Mouse (Mus musculus): ENCODE results near the gene Adamts2.

Gene Adamts2

DNA sequence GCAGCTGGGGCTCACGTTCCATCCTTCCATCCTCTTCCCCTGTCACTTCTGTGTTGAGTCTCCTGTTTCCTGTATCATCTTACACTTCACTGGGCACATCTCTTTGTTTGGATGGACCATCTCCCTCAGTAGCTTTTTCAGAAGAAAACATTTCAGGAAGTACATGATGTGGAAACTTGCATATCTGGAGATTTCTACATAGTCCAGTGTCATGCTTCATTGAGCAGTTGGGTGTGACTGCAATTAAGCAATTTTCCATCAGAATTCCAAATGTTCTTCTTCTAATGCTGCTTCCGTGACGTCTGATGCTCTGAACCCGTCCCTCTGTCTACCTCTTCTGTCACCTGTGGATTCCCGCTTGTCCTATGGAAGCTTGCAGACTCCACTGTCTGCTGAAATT lies 124.2 kb downstream of the Adamts2 start:
- in situ Hi-C loops (cut with MboI, MseI): no loop called here

GRCm38 (mm10) chr11:50733146-50733545 lies 131.3 kb downstream of the Adamts2 start:
- in situ Hi-C loops (cut with MboI, MseI): no loop called here

DNA sequence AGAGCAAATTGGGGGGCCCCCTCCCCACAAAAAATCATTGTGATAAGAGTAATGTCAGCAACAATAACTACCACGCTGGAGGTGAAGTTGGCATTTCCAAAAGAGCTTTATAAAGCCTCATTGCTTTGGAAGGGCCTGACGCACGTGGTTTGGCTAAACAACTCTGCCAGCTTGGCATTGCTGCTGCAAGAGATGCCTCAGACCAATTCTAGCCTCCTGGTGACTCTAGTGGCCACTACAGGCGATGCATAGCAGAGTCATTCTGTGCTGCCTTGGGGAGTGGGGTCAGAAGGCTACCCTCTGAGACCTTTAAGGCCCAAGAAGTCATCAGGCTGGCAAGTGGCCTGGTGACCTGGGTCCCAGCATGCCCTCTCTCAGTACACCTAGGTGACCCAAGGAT lies 132.2 kb downstream of the Adamts2 start:
- in situ Hi-C loops (cut with MboI, MseI): no loop called here

DNA sequence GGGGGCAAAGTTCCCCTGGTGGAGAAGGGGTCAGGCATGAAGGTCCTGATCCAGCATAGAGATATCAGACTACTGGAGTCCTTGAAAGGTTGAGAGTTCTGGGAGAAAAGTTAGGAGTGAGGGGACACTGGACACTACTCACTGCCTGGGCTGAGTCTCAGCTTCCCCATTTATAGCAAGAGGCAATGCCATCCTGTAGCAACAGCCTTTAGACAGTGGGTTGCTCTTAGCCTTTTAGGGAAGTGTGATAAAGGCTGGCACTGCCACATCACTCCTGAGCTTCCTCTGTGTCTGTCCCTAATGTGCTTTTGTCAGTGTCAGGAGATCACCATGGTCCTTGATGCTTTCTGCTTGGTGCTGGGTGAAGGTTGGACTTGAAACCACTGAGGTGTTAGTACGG lies 134.7 kb downstream of the Adamts2 start:
- in situ Hi-C loops (cut with MboI, MseI): no loop called here

GRCm38 (mm10) chr11:50738436-50738835 lies 136.6 kb downstream of the Adamts2 start:
- in situ Hi-C loops (cut with MboI, MseI): no loop called here

- in situ Hi-C loops (cut with MboI, MseI): no loop called here
These were observed 137.6 kb downstream of the Adamts2 start for GRCm38 (mm10) chr11:50739453-50739852.

- in situ Hi-C loops (cut with MboI, MseI): no loop called here
These were observed 140.3 kb downstream of the Adamts2 start for GRCm38 (mm10) chr11:50742146-50742545.

DNA sequence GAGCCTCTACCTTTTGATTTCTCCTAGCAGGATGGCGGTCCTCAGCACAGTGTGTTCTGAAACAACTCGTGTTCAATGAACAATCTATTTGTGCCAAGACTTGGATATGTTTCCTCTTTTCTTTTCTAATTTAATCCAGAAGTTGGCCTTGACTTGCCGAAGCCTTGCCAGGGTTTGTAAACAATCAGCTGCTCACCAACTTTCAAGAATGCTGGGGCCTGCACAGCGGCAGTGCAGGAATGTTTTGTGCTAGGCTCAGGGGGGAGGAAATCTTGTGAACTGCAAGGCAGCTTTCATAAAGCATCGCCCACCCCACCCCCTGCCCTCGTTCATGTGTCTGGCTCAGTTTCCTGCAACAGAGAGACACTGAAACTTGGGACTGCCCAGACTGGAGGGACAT lies 143.1 kb downstream of the Adamts2 start:
- in situ Hi-C loops (cut with MboI, MseI): no loop called here

DNA sequence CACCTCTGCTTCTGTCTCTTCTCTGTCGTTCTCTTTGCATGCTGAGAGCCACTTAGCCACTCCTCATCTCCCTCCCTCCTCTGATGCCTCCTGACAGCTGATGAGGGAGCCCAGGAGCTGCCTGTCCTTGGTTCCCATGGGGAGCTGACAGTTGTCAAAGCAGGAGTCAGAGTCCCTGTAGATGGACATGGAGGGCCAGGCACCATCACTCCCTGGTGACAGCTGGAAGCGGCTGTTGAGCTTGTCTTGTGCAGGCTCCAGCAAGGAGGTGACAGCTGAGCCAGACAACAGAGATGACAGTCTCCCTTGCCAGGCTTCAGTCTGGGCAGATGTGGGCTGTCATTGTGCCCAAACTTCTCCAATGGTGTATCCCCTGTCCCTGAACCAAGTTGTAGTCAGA lies 144.6 kb downstream of the Adamts2 start:
- in situ Hi-C loops (cut with MboI, MseI): no loop called here

GRCm38 (mm10) chr11:50750983-50751585 lies 149.2 kb downstream of the Adamts2 start:
- in situ Hi-C loops (cut with MboI, MseI): no loop called here

DNA sequence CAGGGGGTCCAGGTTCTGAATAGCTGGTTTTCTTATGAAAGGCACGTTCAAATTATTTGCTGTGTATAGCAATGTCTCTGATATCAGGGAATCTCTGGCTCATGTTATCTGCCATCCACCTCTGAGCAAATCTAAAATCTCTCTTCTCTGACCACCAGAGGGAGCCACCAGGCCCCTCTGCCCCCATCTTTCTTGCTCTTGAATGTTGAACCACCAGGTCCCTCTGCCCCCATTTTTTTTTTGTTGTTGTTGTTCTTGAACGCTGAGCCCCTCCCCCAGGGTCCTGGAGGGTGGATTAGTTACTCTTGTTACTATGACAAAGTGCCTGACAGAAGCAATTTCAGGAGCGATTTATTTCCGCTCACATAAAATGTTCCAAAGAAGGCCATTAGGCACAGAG lies 155.9 kb downstream of the Adamts2 start:
- in situ Hi-C loops (cut with MboI, MseI): no loop called here

- in situ Hi-C loops (cut with MboI, MseI): no loop called here
These were observed 164.6 kb downstream of the Adamts2 start for GRCm38 (mm10) chr11:50766461-50766860.

GRCm38 (mm10) chr11:50767039-50767438 lies 165.2 kb downstream of the Adamts2 start:
- in situ Hi-C loops (cut with MboI, MseI): no loop called here

DNA sequence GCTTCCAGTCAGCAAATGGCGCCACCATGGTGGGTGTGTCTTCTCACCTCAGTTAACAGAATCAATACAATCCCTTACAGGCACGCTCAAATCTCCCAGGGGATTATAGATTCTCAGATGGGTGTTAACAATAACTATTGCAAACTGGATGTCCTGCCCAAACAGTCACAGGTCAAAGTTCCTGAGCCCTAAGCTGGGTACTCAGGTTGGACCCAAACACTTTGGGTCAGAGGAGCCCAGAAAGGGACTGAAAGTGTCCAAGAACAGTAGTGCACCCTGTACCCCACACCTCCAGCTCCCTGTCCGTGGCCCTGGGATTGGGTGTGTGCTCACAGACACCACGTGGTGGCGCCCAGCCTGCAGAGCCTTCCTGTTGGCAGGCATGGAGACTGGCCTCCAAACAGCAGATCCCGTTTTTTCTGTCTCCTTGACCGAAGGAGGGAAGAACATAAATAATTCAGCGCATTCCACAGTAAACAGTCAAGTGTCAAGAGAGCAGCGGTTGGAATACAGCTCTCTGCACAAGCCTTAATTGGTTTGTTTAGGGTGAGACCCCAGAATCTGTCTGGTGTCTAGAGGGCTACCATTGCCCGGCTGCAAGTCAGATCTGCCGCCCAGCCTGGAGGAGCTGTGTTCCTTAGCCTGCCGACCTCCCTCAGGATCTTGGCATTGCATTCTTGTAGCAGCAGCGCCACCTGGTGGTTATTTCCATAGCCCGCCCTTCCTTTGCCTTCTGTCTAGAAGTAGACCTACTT lies 167.3 kb downstream of the Adamts2 start:
- in situ Hi-C loops (cut with MboI, MseI): no loop called here

DNA sequence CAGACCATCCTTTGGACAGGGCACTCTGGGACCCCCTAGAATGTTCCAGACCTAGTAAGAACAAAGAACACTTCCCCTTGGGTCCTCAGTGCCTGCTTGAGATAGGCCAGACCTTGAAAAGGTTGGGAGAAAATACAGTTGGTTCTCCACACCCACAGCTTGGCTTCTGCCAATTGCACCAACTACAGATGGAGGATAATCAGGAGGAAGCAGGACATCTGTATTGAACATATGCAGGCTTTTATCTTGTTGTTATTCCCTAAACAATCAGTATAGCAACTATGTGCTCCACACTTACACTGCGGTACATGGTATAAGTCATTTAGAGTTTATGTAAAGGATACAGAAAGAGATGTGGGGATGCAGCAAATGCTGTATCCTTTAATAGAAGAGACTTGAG lies 169.1 kb downstream of the Adamts2 start:
- in situ Hi-C loops (cut with MboI, MseI): loop anchor here (10.0 kb wide), 1 partner anchor 526 kb away; no protein-coding TSS in a partner anchor

DNA sequence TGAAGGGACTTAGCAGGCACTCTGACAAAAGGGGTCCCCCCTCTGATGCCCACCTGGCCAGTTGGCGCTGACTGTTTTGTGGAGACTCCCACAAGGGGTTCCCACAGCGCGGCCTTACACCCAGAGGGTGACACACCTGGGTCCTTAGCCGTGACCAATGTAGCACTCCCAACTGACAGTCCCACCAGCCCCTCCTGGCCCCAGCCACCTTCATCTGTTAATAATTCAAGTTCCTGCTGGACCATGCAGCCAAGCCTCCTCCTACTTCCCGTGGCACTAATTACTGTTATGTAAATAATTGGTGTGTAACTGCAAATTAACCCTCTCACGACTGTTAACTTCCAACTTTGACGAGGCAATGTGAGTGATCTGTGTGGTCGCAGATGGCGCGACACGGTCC lies 195.8 kb downstream of the Adamts2 start:
- in situ Hi-C loops (cut with MboI, MseI): no loop called here

GRCm38 (mm10) chr11:50798836-50799235 lies 197.0 kb downstream of the Adamts2 start:
- in situ Hi-C loops (cut with MboI, MseI): no loop called here

GRCm38 (mm10) chr11:50814233-50814632 lies 212.3 kb downstream of the Adamts2 start:
- in situ Hi-C loops (cut with MboI, MseI): no loop called here

GRCm38 (mm10) chr11:50826214-50826613 lies 224.3 kb downstream of the Adamts2 start:
- in situ Hi-C loops (cut with MboI, MseI): no loop called here

- in situ Hi-C loops (cut with MboI, MseI): no loop called here
These were observed 225.4 kb downstream of the Adamts2 start, which contains the start of gene Zfp354c for GRCm38 (mm10) chr11:50827010-50827953. Gene Zfp354c, minus strand, starts transcription at chr11:50827724.

DNA sequence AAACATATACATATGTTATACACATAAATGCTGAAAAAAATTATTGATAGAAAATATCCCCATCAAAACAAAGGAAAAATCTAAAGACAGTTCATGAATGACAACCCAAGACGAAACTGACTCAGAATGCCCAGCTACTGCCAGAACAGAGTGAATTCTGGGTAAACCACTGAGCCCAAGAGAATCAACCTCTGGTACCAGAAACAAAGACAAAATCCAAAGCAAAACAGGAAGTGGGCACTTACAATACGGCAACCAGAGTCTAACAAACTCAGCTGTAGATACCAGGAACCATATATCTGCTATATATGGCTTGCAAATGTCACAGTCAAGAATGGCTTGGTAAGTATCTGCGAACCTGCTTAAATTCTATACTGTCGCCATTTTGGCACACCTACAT lies 233.8 kb downstream of the Adamts2 start:
- in situ Hi-C loops (cut with MboI, MseI): no loop called here
